Mouse (Mus musculus): ENCODE measurements around the gene Dag1. TPM values are rescaled to one million over a fixed set of nuclear protein-coding genes. Genes with fewer than 3 reads are reported as not detected.
"Not testable (repeated sequence)": the region's sequence is repeated elsewhere in the genome, so short reads cannot be mapped to it uniquely, and the experiment has no call there.

Dag1 gene
- polyA plus RNA-seq, 1 experiment from 2014 or later: 188 TPM

DNA sequence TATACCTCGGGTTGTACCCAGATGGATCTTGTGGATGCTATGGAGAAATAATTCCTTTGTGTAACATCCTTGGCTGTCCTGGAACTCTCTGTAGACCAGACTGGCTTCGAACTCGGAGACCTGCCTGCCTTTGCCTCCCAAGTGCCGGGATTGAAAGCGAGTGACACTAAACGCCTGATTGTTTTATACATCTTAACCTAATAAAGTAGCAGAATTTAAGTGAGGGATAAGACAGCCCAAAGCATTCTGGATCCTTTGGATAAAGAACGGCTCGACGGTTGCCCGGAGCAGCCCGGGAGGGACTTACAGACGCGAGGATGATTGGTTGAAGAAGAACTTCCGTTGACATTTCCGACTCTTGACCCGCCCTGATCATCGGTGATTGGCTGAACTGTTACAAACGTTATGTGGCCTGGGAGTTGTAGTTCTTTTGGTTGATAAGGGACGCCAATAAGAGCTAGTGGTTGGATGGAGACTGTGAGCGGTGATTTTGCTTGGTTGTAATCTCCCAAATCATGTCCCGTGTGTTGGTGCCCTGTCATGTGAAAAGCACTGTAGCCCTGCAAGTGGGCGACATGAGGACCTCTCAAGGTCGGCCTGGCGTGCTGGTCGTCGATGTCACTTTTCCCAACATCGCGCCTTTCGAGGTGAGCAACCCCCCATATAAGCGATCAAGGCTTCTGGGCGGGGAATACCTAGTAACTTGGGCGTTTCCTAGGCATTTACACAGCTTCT lies 26.4 kb upstream of the Dag1 start, which contains the start of gene Nicn1:
Gene Nicn1 (plus strand): TSS at position 414 of the 735 bp plus-strand sequence.
- peak within 1 kb of the TSS; percentile 68 for H3K4me3 ChIP-seq
- peaks cover 17% of the 10 kb centered on the region for H3K36me3 ChIP-seq
- no peaks in the 10 kb centered on the region for H3K9me3 ChIP-seq (replicated peaks)
- H3K27me3 ChIP-seq (replicated peaks): no peaks in the 10 kb centered on the region
- H3K9ac ChIP-seq: peak within 1 kb of the TSS; percentile 75
- peaks cover 5% of the 10 kb centered on the region for H3K4me1 ChIP-seq (replicated peaks)
- peak within 1 kb of the TSS; percentile 71 for H3K27ac ChIP-seq (ENCODE audit: poor library complexity, severe bottlenecking)
- WGBS: 1% methylated on average over 32 of the region's 32 CpGs
- ATAC-seq (ENCODE audit: insufficient number of reproducible peaks, low FRiP score): peak; percentile 98
- H3K4me2 ChIP-seq: peak within 1 kb of the TSS; percentile 83

GRCm38 (mm10) chr9:108289347-108289746 lies 25.6 kb upstream of the Dag1 start:
- Histone ChIP-seq H3K4me2 (no peak overlapping the region), H3K4me3 (no peak overlapping the region), H3K27me3 (replicated peaks) (no peaks in the 10 kb centered on the region), H3K36me3 (peaks cover 10% of the 10 kb centered on the region; the same call in 1 of the 2 replicates), H3K27ac (ENCODE audit: poor library complexity, severe bottlenecking) (no peak overlapping the region), H3K9ac (no peak overlapping the region), H3K4me1 (replicated peaks) (peaks cover 5% of the 10 kb centered on the region), H3K9me3 (replicated peaks) (no peaks in the 10 kb centered on the region)
- WGBS: 67% methylated on average over 2 of the region's 2 CpGs
- ATAC-seq (ENCODE audit: insufficient number of reproducible peaks, low FRiP score): no peak

GRCm38 (mm10) chr9:108287526-108288238 lies 23.9 kb upstream of the Dag1 start:
- H3K9me3 ChIP-seq (replicated peaks); H3K36me3 ChIP-seq; ATAC-seq (ENCODE audit: insufficient number of reproducible peaks, low FRiP score); H3K4me2 ChIP-seq; H3K4me1 ChIP-seq (replicated peaks); H3K27ac ChIP-seq (ENCODE audit: poor library complexity, severe bottlenecking); H3K9ac ChIP-seq; H3K4me3 ChIP-seq; H3K27me3 ChIP-seq (replicated peaks): not testable (repeated sequence)
- 86% methylated on average over 5 of the region's 6 CpGs for WGBS

DNA sequence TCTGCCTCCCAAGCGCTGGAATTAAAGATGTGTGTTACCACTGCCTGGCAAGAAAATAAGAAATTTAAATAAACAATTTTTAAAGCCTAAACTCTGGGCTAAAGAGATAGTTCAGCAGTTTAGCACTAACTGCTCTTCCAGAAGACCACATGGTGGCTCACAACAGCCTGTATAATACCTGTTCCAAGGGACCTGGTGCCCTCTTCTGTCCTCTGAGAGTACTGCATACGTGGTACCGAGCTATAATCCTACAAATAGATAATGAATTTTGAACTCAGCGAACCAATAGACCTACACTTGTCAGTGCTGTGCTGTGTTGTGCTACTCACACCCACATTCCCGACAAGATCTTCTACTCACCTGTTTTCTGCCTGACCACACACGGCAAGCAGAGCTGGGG lies 20.7 kb upstream of the Dag1 start:
- no peak overlapping the region for H3K4me3 ChIP-seq
- H3K9me3 ChIP-seq (replicated peaks): no peaks in the 10 kb centered on the region
- H3K27ac ChIP-seq (ENCODE audit: poor library complexity, severe bottlenecking): no peak overlapping the region
- H3K4me2 ChIP-seq: no peak overlapping the region
- peak; percentile 58; the same call in 1 of the 2 replicates for ATAC-seq (ENCODE audit: insufficient number of reproducible peaks, low FRiP score)
- no peaks in the 10 kb centered on the region for H3K27me3 ChIP-seq (replicated peaks)
- 8% methylated on average over 6 of the region's 6 CpGs for WGBS
- no peak overlapping the region for H3K9ac ChIP-seq
- H3K36me3 ChIP-seq: no peaks in the 10 kb centered on the region
- peaks cover 8% of the 10 kb centered on the region for H3K4me1 ChIP-seq (replicated peaks)

- WGBS: 26% methylated on average over 8 of the region's 8 CpGs
- Histone ChIP-seq H3K4me1 (replicated peaks) (peaks cover 10% of the 10 kb centered on the region), H3K27ac (ENCODE audit: poor library complexity, severe bottlenecking) (peak overlapping the region; percentile 51; the same call in 1 of the 2 replicates), H3K9ac (no peak overlapping the region), H3K4me3 (no peak overlapping the region), H3K27me3 (replicated peaks) (no peaks in the 10 kb centered on the region), H3K9me3 (replicated peaks) (no peaks in the 10 kb centered on the region), H3K36me3 (no peaks in the 10 kb centered on the region), H3K4me2 (no peak overlapping the region)
- peak; percentile 58; the same call in 1 of the 2 replicates for ATAC-seq (ENCODE audit: insufficient number of reproducible peaks, low FRiP score)
Observed at GRCm38 (mm10) chr9:108280071-108280828, 16.5 kb upstream of the Dag1 start.

DNA sequence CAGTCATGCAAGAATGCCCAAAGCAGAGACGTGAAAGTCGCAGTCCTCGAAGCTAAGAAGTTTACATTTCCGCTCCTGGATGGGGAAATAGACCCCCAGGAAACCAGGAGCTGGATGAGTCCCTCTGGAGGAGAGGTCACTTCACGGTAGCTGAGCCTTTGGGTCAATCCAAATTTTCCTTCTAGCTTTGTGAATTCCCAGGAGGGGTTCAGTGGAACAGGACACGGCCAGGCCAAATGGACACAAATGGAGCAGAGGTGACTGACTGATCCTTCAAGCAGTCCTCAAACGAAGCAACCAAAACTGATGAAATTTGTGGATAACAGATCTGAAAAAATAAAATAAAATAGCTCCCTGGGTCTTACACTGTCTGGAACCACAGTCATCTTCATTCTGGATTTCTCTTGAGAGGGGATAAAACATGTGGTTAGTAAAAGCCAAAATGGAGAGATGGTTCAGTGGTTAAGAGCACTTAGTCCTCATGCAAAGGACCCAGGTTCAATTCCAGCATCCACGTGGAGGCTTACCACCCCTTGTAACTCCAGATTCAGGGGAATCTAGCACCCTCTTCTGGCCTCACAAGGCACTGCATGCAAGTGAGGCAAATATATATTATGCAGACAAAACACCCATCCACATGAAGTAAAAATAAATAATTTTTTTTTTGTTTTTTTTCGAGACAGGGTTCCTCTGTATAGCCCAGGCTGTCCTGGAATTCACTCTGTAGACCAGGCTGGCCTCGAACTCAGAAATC lies 15.1 kb upstream of the Dag1 start:
- ATAC-seq (ENCODE audit: insufficient number of reproducible peaks, low FRiP score): no peak
- H3K4me2 ChIP-seq: no peak overlapping the region
- H3K27me3 ChIP-seq (replicated peaks): no peaks in the 10 kb centered on the region
- H3K27ac ChIP-seq (ENCODE audit: poor library complexity, severe bottlenecking): no peak overlapping the region
- peaks cover 21% of the 10 kb centered on the region for H3K4me1 ChIP-seq (replicated peaks)
- H3K9me3 ChIP-seq (replicated peaks): no peaks in the 10 kb centered on the region
- H3K4me3 ChIP-seq: no peak overlapping the region
- WGBS: 69% methylated on average over 10 of the region's 10 CpGs
- no peak overlapping the region for H3K9ac ChIP-seq
- H3K36me3 ChIP-seq: no peaks in the 10 kb centered on the region

DNA sequence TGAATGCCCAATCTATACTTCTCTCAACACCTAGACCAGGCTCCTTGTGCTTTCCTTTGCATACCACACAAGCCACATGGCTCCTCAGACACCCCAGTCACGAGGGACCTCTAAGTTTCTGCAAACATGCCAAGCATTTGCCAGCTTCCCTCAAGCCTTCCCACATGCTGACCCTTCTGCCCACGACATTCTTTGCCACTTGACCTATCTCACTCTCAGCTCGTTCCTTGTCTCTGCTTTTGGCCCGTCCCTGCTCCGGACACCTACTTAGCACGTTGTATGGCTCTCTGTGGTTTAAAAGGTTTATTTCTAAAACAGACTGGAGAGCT lies 11.5 kb upstream of the Dag1 start:
- Histone ChIP-seq H3K27me3 (replicated peaks) (no peaks in the 10 kb centered on the region), H3K27ac (ENCODE audit: poor library complexity, severe bottlenecking) (peak overlapping the region; percentile 6; the same call in 1 of the 2 replicates), H3K9ac (no peak overlapping the region), H3K9me3 (replicated peaks) (no peaks in the 10 kb centered on the region), H3K4me2 (0 out of 2 replicates have a peak overlapping the region, but pooled peaks have one; percentile 3), H3K4me1 (replicated peaks) (peaks cover 27% of the 10 kb centered on the region), H3K4me3 (no peak overlapping the region), H3K36me3 (no peaks in the 10 kb centered on the region)
- 16% methylated on average over 6 of the region's 6 CpGs for WGBS
- ATAC-seq (ENCODE audit: insufficient number of reproducible peaks, low FRiP score): no peak

- Histone ChIP-seq H3K27me3 (replicated peaks) (no peaks in the 10 kb centered on the region), H3K9me3 (replicated peaks) (no peaks in the 10 kb centered on the region), H3K9ac (no peak overlapping the region), H3K4me2 (0 out of 2 replicates have a peak overlapping the region, but pooled peaks have one; percentile 3), H3K4me3 (no peak overlapping the region), H3K4me1 (replicated peaks) (peaks cover 24% of the 10 kb centered on the region), H3K27ac (ENCODE audit: poor library complexity, severe bottlenecking) (peak overlapping the region; percentile 6; the same call in 1 of the 2 replicates), H3K36me3 (no peaks in the 10 kb centered on the region)
- ATAC-seq (ENCODE audit: insufficient number of reproducible peaks, low FRiP score): no peak
- WGBS: 72% methylated on average over 5 of the region's 5 CpGs
Observed at GRCm38 (mm10) chr9:108274476-108275330, 10.9 kb upstream of the Dag1 start.

DNA sequence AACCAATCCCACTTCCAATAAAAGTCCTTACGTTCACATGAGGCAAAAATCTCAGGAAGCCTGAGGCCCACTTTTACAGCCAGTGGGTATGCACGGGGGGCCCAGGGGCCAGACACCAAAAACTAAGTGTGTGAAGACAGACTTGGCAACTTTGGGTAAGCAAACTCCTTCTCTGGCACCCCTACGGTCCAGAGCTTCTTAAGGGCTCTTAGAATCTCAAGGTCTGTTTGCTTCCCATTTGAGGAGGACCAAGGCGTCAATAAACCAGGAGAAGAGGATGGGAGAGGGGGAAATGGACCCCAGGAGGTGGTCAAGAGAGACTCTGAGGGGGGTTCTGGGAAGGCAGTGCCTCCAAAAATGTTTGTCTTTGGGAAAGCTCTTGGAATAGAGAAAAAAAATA lies 9.7 kb upstream of the Dag1 start:
- H3K4me3 ChIP-seq: no peak overlapping the region
- H3K4me2 ChIP-seq: no peak overlapping the region
- WGBS: 78% methylated on average over 4 of the region's 4 CpGs
- no peaks in the 10 kb centered on the region for H3K9me3 ChIP-seq (replicated peaks)
- H3K27ac ChIP-seq (ENCODE audit: poor library complexity, severe bottlenecking): no peak overlapping the region
- no peak for ATAC-seq (ENCODE audit: insufficient number of reproducible peaks, low FRiP score)
- H3K36me3 ChIP-seq: no peaks in the 10 kb centered on the region
- H3K9ac ChIP-seq: no peak overlapping the region
- peaks cover 32% of the 10 kb centered on the region for H3K4me1 ChIP-seq (replicated peaks)
- H3K27me3 ChIP-seq (replicated peaks): no peaks in the 10 kb centered on the region

- no peak overlapping the region for H3K4me3 ChIP-seq
- peaks cover 38% of the 10 kb centered on the region for H3K4me1 ChIP-seq (replicated peaks)
- H3K27ac ChIP-seq (ENCODE audit: poor library complexity, severe bottlenecking): peak overlapping the region; percentile 29; the same call in 1 of the 2 replicates
- H3K4me2 ChIP-seq: no peak overlapping the region
- no peaks in the 10 kb centered on the region for H3K9me3 ChIP-seq (replicated peaks)
- 56% methylated on average over 5 of the region's 5 CpGs for WGBS
- ATAC-seq (ENCODE audit: insufficient number of reproducible peaks, low FRiP score): no peak
- H3K9ac ChIP-seq: 0 out of 2 replicates have a peak overlapping the region, but pooled peaks have one; percentile 26
- no peaks in the 10 kb centered on the region for H3K36me3 ChIP-seq
- H3K27me3 ChIP-seq (replicated peaks): no peaks in the 10 kb centered on the region
Observed at GRCm38 (mm10) chr9:108272691-108273090, 8.9 kb upstream of the Dag1 start.

All from heart, embryonic 12.5 days (tissue).